Mouse (Mus musculus) liver, embryonic 13.5 days (tissue): ENCODE data around the gene Mkrn2. TPM values are rescaled to one million over a fixed set of nuclear protein-coding genes. Genes with fewer than 3 reads are reported as not detected.
A peak's percentile ranks its signal among the peaks of the same experiment; 100 is the strongest.

Experiments used
- ATAC-seq: fragments of 200-750 bp; cut with Nextera tagmentation; 2 replicates; pipeline ENCODE4 v1.8.0; 2017; ENCODE audit warnings: low read depth, mild to moderate bottlenecking, moderate number of reproducible peaks, moderate library complexity
- DNase-seq: peaks from one replicate; pipeline ENCODE4 v3.0.0; 2022
- H3K27ac ChIP-seq: fragments of 300-500 bp; sonication (generic); 2 replicates; pipeline ENCODE4 v1.5.1; 2015; ENCODE audit warnings: moderate library complexity, mild to moderate bottlenecking, inconsistent platforms
- H3K27me3 ChIP-seq: fragments of 300-500 bp; sonication (generic); 2 replicates; pipeline ENCODE4 v1.6.1; 2015; ENCODE audit warnings: mild to moderate bottlenecking, inconsistent platforms
- H3K36me3 ChIP-seq: fragments of 300-500 bp; sonication (generic); 2 replicates; pipeline ENCODE4 v1.6.1; 2015; ENCODE audit warnings: mild to moderate bottlenecking, inconsistent platforms
- H3K4me1 ChIP-seq: fragments of 300-500 bp; sonication (generic); replicated peaks from 2 replicates; pipeline ENCODE4 v1.6.1; 2015; ENCODE audit warnings: inconsistent platforms
- H3K4me2 ChIP-seq: fragments of 300-500 bp; sonication (generic); 2 replicates; pipeline ENCODE4 v1.6.1; 2015; ENCODE audit warnings: inconsistent platforms, mild to moderate bottlenecking, moderate library complexity
- H3K4me3 ChIP-seq: fragments of 300-500 bp; sonication (generic); replicated peaks from 2 replicates; pipeline ENCODE4 v1.5.1; 2015; ENCODE audit warnings: mild to moderate bottlenecking, inconsistent platforms
- H3K9ac ChIP-seq: fragments of 300-500 bp; sonication (generic); 2 replicates; pipeline ENCODE4 v1.6.1; 2015; ENCODE audit warnings: mild to moderate bottlenecking, inconsistent platforms
- H3K9me3 ChIP-seq: fragments of 300-500 bp; sonication (generic); replicated peaks from 2 replicates; pipeline ENCODE4 v1.6.1; 2016; ENCODE audit warnings: inconsistent platforms
- WGBS: fragments of 180-500 bp; shearing (Covaris S2); methylation state at CpG from one replicate; pipeline ENCODE4 v1.1.7; 2015; ENCODE audit not compliant: insufficient replicate concordance; 5-methylcytosine and 5-hydroxymethylcytosine counted together
- polyA plus RNA-seq: library from polyadenylated mRNA; unstranded; fragments of >200 nt; fragmentation: Nextera tagmentation; extraction: Ambion mirVana; gene quantifications from 2 replicates; pipeline ENCODE4 v1.2.1, GENCODE M21; 2015

Mkrn2 gene
- polyA plus RNA-seq, 1 experiment from 2014 or later: 11.4 TPM

- ATAC-seq: no peak
- Histone ChIP-seq H3K9me3 (no peaks in the 10 kb centered on the region), H3K27me3 (no peaks in the 10 kb centered on the region), H3K36me3 (peaks cover 8% of the 10 kb centered on the region; the same call in 1 of the 2 replicates), H3K4me2 (no peak overlapping the region), H3K27ac (no peak overlapping the region), H3K9ac (no peak overlapping the region), H3K4me3 (no peak overlapping the region), H3K4me1 (no peaks in the 10 kb centered on the region)
- 48% methylated on average over 6 of the region's 6 CpGs for WGBS
- no peak for DNase-seq
Observed at GRCm38 (mm10) chr6:115583430-115584125, 18.1 kb upstream of the Mkrn2 start.

- H3K27ac ChIP-seq: no peak overlapping the region
- WGBS: 60% methylated on average over 3 of the region's 3 CpGs
- no peak overlapping the region for H3K4me2 ChIP-seq
- H3K36me3 ChIP-seq: peaks cover 3% of the 10 kb centered on the region; the same call in 1 of the 2 replicates
- ATAC-seq (no peak), DNase-seq (no peak)
- H3K27me3 ChIP-seq: no peaks in the 10 kb centered on the region
- H3K9me3 ChIP-seq: no peaks in the 10 kb centered on the region
- no peak overlapping the region for H3K9ac ChIP-seq
- H3K4me3 ChIP-seq: no peak overlapping the region
- H3K4me1 ChIP-seq: no peaks in the 10 kb centered on the region
Observed at GRCm38 (mm10) chr6:115584176-115584575, 17.5 kb upstream of the Mkrn2 start.

GRCm38 (mm10) chr6:115586321-115586720 is 15.4 kb upstream of the Mkrn2 start:
- Histone ChIP-seq H3K9ac (no peak overlapping the region), H3K4me1 (no peaks in the 10 kb centered on the region), H3K27ac (no peak overlapping the region), H3K4me2 (no peak overlapping the region), H3K4me3 (no peak overlapping the region), H3K9me3 (no peaks in the 10 kb centered on the region), H3K27me3 (no peaks in the 10 kb centered on the region), H3K36me3 (no peaks in the 10 kb centered on the region)
- 81% methylated on average over 10 of the region's 10 CpGs for WGBS
- no peak for ATAC-seq
- no peak for DNase-seq

GRCm38 (mm10) chr6:115591692-115592359 is 9.9 kb upstream of the Mkrn2 start:
- H3K9ac ChIP-seq: peak overlapping the region; percentile 31; the same call in 1 of the 2 replicates
- DNase-seq: no peak

GRCm38 (mm10) chr6:115592458-115592857 is 9.2 kb upstream of the Mkrn2 start, which contains the start of gene Mkrn2os:
TSS of gene Mkrn2os (minus strand) at chr6:115592576.
- WGBS: 54% methylated on average over 5 of the region's 5 CpGs
- Histone ChIP-seq H3K4me2 (peak within 1 kb of the TSS; percentile 39), H3K27me3 (no peaks in the 10 kb centered on the region), H3K9ac (peak within 1 kb of the TSS; percentile 31; the same call in 1 of the 2 replicates), H3K27ac (no peak within 1 kb of the TSS), H3K36me3 (no peaks in the 10 kb centered on the region), H3K9me3 (no peaks in the 10 kb centered on the region), H3K4me1 (0 out of 2 replicates have a peak, but pooled peaks cover 4% of the 10 kb centered on the region), H3K4me3 (peak within 1 kb of the TSS; percentile 28)
- DNase-seq (no peak), ATAC-seq (peak; percentile 64)

More at GRCm38 (mm10) chr6:115591692-115592359, 9.9 kb upstream of the Mkrn2 start:
- Histone ChIP-seq H3K4me1 (0 out of 2 replicates have a peak, but pooled peaks cover 4% of the 10 kb centered on the region), H3K4me2 (peak overlapping the region; percentile 39), H3K27ac (no peak overlapping the region), H3K4me3 (peak overlapping the region; percentile 28), H3K36me3 (no peaks in the 10 kb centered on the region), H3K9me3 (no peaks in the 10 kb centered on the region), H3K27me3 (no peaks in the 10 kb centered on the region)
- ATAC-seq: 0 out of 2 replicates have a peak, but pooled peaks have one; percentile 36
- 74% methylated on average over 19 of the region's 19 CpGs for WGBS

- H3K4me1 ChIP-seq: 0 out of 2 replicates have a peak, but pooled peaks cover 4% of the 10 kb centered on the region
- no peaks in the 10 kb centered on the region for H3K9me3 ChIP-seq
- no peaks in the 10 kb centered on the region for H3K27me3 ChIP-seq
- no peak overlapping the region for H3K9ac ChIP-seq
- no peak for DNase-seq
- no peak for ATAC-seq
- H3K4me2 ChIP-seq: no peak overlapping the region
- H3K27ac ChIP-seq: no peak overlapping the region
- 41% methylated on average over 4 of the region's 4 CpGs for WGBS
- no peak overlapping the region for H3K4me3 ChIP-seq
- no peaks in the 10 kb centered on the region for H3K36me3 ChIP-seq
Observed at GRCm38 (mm10) chr6:115593252-115593651, 8.4 kb upstream of the Mkrn2 start.

- Histone ChIP-seq H3K36me3 (no peaks in the 10 kb centered on the region), H3K4me1 (0 out of 2 replicates have a peak, but pooled peaks cover 4% of the 10 kb centered on the region), H3K27me3 (no peaks in the 10 kb centered on the region), H3K9me3 (no peaks in the 10 kb centered on the region), H3K4me3 (no peak overlapping the region), H3K9ac (no peak overlapping the region), H3K27ac (no peak overlapping the region), H3K4me2 (no peak overlapping the region)
- ATAC-seq: no peak
- DNase-seq: no peak
- 32% methylated on average over 3 of the region's 3 CpGs for WGBS
Observed at GRCm38 (mm10) chr6:115594463-115594862, 7.2 kb upstream of the Mkrn2 start.

- Histone ChIP-seq H3K27ac (no peak overlapping the region), H3K9ac (no peak overlapping the region), H3K4me2 (no peak overlapping the region), H3K4me1 (0 out of 2 replicates have a peak, but pooled peaks cover 4% of the 10 kb centered on the region), H3K4me3 (no peak overlapping the region), H3K36me3 (no peaks in the 10 kb centered on the region), H3K27me3 (no peaks in the 10 kb centered on the region), H3K9me3 (no peaks in the 10 kb centered on the region)
- ATAC-seq: no peak
- no peak for DNase-seq
- WGBS: 44% methylated on average over 3 of the region's 3 CpGs
Observed at GRCm38 (mm10) chr6:115595667-115596066, 6.0 kb upstream of the Mkrn2 start.

GRCm38 (mm10) chr6:115601322-115601714 is 384 bp upstream of the Mkrn2 start:
- Histone ChIP-seq H3K27ac (no peak overlapping the region), H3K9me3 (no peaks in the 10 kb centered on the region), H3K27me3 (no peaks in the 10 kb centered on the region), H3K9ac (no peak overlapping the region), H3K4me2 (peak overlapping the region; percentile 74), H3K4me1 (peaks cover 13% of the 10 kb centered on the region), H3K36me3 (peaks cover 2% of the 10 kb centered on the region; the same call in 1 of the 2 replicates), H3K4me3 (peak overlapping the region; percentile 88)
- ATAC-seq: no peak
- DNase-seq: no peak
- WGBS: 59% methylated on average over 4 of the region's 4 CpGs

- no peak for DNase-seq
- H3K36me3 ChIP-seq: peaks cover 24% of the 10 kb centered on the region
Observed at GRCm38 (mm10) chr6:115606461-115606860, 4.8 kb downstream of the Mkrn2 start.

GRCm38 (mm10) chr6:115607429-115607828 is 5.7 kb downstream of the Mkrn2 start:
- H3K27ac ChIP-seq: no peak overlapping the region
- no peak overlapping the region for H3K4me2 ChIP-seq
- H3K27me3 ChIP-seq: no peaks in the 10 kb centered on the region
- no peaks in the 10 kb centered on the region for H3K9me3 ChIP-seq
- H3K4me3 ChIP-seq: no peak overlapping the region
- ATAC-seq: no peak
- H3K9ac ChIP-seq: no peak overlapping the region
- 67% methylated on average over 4 of the region's 4 CpGs for WGBS
- H3K4me1 ChIP-seq: peaks cover 17% of the 10 kb centered on the region
- H3K36me3 ChIP-seq: peaks cover 34% of the 10 kb centered on the region
- no peak for DNase-seq

More at GRCm38 (mm10) chr6:115606461-115606860, 4.8 kb downstream of the Mkrn2 start:
- Histone ChIP-seq H3K4me3 (no peak overlapping the region), H3K27me3 (no peaks in the 10 kb centered on the region), H3K27ac (no peak overlapping the region), H3K4me2 (no peak overlapping the region), H3K9ac (no peak overlapping the region), H3K4me1 (peaks cover 19% of the 10 kb centered on the region), H3K9me3 (no peaks in the 10 kb centered on the region)
- WGBS: 68% methylated on average over 1 of the region's 1 CpGs
- no peak for ATAC-seq
